Mouse (Mus musculus): ENCODE measurements around the gene Vegfc. TPM values are rescaled to one million over a fixed set of nuclear protein-coding genes. Genes with fewer than 3 reads are reported as not detected.

Gene Vegfc
- 2.5 and 3.4 TPM in 2 replicates for polyA plus RNA-seq (2015; fragmentation: Nextera tagmentation; extraction: Ambion mirVana)

DNA sequence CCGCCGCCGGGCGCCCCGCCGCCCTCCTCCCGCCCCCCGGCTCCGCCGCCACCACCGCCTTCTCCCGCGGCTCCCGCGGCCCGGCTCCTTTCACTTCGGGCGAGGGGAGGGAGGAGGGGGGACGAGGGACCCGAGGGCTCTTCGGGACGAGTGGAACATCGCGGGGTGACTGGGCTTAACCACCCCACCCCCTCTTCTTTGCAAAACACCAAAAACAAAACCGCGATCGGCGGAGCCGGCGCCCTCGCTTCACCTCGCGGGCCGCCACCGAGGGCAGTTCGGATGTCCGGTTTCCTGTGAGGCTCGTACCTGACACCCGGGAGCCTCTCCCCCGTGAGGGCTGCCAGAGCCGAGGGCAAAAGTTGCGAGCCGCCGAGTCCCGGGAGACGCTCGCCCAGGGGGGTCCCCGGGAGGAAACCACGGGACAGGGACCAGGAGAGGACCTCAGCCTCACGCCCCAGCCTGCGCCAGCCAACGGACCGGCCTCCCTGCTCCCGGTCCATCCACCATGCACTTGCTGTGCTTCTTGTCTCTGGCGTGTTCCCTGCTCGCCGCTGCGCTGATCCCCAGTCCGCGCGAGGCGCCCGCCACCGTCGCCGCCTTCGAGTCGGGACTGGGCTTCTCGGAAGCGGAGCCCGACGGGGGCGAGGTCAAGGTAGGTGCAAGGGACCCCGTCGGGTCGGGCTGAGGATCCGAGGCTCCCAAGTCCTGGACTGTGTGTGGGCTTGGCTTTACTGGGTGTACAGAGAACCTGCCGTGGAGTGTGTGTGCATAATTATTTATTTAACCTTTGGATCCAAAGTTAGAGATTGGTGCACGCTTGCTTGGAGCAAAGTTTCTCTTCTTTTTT, at the start of gene Vegfc:
Gene Vegfc (plus strand): TSS at position 336 of the 850 bp plus-strand sequence.
- Histone ChIP-seq H3K4me3 (peak within 1 kb of the TSS; percentile 79), H3K4me2 (peak within 1 kb of the TSS; percentile 85), H3K27ac (peak within 1 kb of the TSS; percentile 78), H3K9ac (peak within 1 kb of the TSS; percentile 86), H3K36me3 (no peaks in the 10 kb centered on the region), H3K4me1 (replicated peaks) (peaks cover 8% of the 10 kb centered on the region), H3K9me3 (no peaks in the 10 kb centered on the region), H3K27me3 (0 out of 2 replicates have a peak, but pooled peaks cover 7% of the 10 kb centered on the region)
- ATAC-seq (ENCODE audit: low FRiP score), result peak; percentile 90
- under 1% methylated on average over 53 of the region's 79 CpGs for WGBS

DNA sequence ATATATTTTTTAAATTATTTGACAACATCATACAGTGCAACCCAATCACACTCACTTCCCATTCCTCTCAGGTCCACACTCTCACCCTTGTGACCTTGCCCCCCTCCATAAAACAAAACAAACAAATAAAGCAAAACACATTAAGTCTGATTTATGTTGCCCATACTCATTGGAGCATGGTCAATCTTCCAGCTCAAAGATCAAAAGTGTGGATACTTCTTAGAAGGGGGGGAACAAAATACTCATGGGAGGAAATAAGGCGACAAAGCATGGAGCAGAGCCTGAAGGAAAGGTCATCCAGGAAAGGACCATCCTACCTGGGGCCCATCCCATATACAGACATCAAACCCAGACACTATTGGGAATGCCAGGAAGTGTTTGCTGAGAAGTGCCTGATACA, 42.8 kb upstream of the Vegfc start:
- Histone ChIP-seq H3K4me2 (no peak overlapping the region), H3K4me1 (replicated peaks) (no peaks in the 10 kb centered on the region), H3K27me3 (no peaks in the 10 kb centered on the region), H3K27ac (no peak overlapping the region), H3K9ac (no peak overlapping the region), H3K36me3 (no peaks in the 10 kb centered on the region), H3K9me3 (no peaks in the 10 kb centered on the region), H3K4me3 (no peak overlapping the region)
- WGBS, result 95% methylated on average over 1 of the region's 1 CpGs
- ATAC-seq (ENCODE audit: low FRiP score), result no peak

DNA sequence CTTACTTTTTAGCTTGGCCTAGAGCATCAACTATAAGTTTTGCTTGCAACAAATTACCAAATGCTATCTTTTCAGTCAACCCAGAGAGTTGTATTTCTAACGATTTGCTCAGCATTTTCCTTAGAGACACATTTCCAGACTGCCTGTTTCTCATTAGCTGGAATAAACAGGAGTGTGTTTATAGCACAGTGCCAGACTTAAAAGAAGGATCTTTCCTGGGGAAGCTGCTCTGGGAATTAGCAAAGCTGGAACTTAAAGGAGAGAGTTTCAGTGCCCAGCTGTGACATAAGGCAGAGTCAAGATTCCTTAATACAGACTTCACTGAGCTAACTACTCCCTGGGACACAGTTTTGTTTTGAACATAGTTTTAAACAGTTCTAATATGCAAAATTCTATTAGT, 34.8 kb upstream of the Vegfc start:
- Histone ChIP-seq H3K4me2 (no peak overlapping the region), H3K4me3 (no peak overlapping the region), H3K27ac (no peak overlapping the region), H3K4me1 (replicated peaks) (no peaks in the 10 kb centered on the region), H3K36me3 (no peaks in the 10 kb centered on the region), H3K27me3 (no peaks in the 10 kb centered on the region), H3K9me3 (no peaks in the 10 kb centered on the region), H3K9ac (no peak overlapping the region)
- no peak for ATAC-seq (ENCODE audit: low FRiP score)
- WGBS, result 67% methylated on average over 1 of the region's 1 CpGs

DNA sequence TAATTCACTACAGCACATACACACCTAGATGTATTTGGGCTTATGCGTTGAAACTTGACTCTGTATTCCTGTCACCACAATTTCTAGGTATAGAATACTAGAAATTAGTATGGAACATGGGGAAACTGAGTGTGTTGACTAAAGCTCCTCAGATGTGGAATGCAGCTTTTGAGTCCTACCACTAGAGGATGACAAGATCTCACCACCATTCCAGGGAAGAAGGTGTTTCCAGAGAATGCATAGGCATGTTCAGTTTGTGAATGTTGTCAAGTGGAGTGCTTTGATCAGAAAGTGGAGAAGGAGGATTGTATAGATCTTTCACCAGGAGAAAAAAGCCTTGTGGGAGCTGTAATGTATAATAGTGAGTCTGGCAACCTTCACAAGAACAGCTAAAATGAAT, 33.9 kb upstream of the Vegfc start:
- ATAC-seq (ENCODE audit: low FRiP score), result no peak
- no peaks in the 10 kb centered on the region for H3K36me3 ChIP-seq
- no peaks in the 10 kb centered on the region for H3K4me1 ChIP-seq (replicated peaks)
- H3K27ac ChIP-seq, result no peak overlapping the region
- no peak overlapping the region for H3K9ac ChIP-seq
- WGBS, result 89% methylated on average over 1 of the region's 1 CpGs
- no peak overlapping the region for H3K4me2 ChIP-seq
- no peak overlapping the region for H3K4me3 ChIP-seq
- H3K9me3 ChIP-seq, result no peaks in the 10 kb centered on the region
- no peaks in the 10 kb centered on the region for H3K27me3 ChIP-seq

DNA sequence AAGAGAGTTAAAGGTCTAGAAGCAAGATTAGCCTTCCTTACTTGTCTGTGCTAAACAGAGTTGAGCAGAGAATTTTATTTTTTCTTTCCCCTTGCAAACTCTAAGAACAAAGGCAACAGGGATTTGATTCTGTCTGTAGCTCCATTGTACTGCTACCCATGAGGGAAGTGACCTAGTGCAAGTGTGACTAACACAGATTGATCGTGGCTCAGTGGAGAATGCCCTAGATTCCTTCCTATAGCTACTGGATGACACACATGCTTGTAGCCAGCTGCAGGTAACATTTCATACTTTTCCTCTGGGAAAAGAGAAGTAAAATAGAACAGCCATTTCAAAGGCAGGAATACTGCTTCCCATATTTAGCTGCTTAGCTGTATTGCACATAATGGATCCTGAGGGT, 24.2 kb upstream of the Vegfc start:
- H3K4me1 ChIP-seq (replicated peaks), result no peaks in the 10 kb centered on the region
- H3K4me2 ChIP-seq, result no peak overlapping the region
- ATAC-seq (ENCODE audit: low FRiP score), result no peak
- WGBS, result 6% methylated on average over 1 of the region's 1 CpGs
- H3K9me3 ChIP-seq, result no peaks in the 10 kb centered on the region
- no peak overlapping the region for H3K4me3 ChIP-seq
- H3K9ac ChIP-seq, result no peak overlapping the region
- H3K27me3 ChIP-seq, result no peaks in the 10 kb centered on the region
- H3K36me3 ChIP-seq, result no peaks in the 10 kb centered on the region
- no peak overlapping the region for H3K27ac ChIP-seq

DNA sequence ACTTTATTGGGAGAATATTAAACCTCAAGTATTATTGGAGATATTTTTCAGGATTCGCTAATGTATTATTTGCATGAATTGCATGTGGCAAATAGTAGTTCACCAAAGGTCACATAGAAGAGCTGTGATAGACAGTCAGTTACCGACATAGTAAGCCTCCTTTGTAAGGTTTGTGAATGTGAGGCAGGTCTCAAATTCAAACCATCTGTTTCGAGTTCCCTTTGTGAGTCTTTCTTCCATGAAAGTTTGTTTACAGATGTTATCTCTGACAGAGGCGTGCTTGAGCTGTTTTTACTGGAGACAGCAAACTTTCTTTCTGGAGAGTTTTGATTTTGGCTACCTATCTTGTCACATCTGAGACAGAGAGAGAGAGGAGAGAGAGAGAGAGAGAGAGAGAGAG, 11.9 kb upstream of the Vegfc start:
- Histone ChIP-seq H3K9ac (no peak overlapping the region), H3K27me3 (no peaks in the 10 kb centered on the region), H3K4me3 (no peak overlapping the region), H3K4me2 (no peak overlapping the region), H3K27ac (no peak overlapping the region), H3K9me3 (no peaks in the 10 kb centered on the region), H3K4me1 (replicated peaks) (no peaks in the 10 kb centered on the region), H3K36me3 (no peaks in the 10 kb centered on the region)
- no peak for ATAC-seq (ENCODE audit: low FRiP score)
- 61% methylated on average over 4 of the region's 4 CpGs for WGBS

DNA sequence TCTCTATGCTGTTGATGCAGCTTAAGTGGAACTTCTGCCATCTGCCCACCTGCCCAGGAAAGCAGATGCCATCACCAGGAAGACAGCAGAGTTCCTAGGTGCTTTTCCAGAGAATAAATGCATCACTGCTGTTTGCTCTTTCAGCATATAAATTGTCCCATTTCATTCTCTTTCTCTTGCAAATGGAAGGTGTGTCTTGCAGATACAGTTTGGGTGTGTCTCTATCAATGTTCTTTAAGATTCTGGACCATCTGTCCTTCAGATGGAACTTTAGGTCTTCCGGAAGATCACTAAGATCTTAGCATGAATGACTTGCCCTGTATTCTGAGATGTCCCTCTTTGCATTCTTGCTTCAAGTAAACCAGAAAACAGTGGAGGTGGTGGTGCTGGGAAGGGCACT, 1.1 kb upstream of the Vegfc start:
- no peak; the same call in 1 of the 2 replicates for ATAC-seq (ENCODE audit: low FRiP score)
- Histone ChIP-seq H3K4me1 (replicated peaks) (peaks cover 8% of the 10 kb centered on the region), H3K36me3 (no peaks in the 10 kb centered on the region), H3K4me3 (peak overlapping the region; percentile 79), H3K9ac (no peak overlapping the region), H3K4me2 (peak overlapping the region; percentile 85), H3K27ac (no peak overlapping the region), H3K9me3 (no peaks in the 10 kb centered on the region), H3K27me3 (0 out of 2 replicates have a peak, but pooled peaks cover 7% of the 10 kb centered on the region)
- 43% methylated on average over 1 of the region's 1 CpGs for WGBS

DNA sequence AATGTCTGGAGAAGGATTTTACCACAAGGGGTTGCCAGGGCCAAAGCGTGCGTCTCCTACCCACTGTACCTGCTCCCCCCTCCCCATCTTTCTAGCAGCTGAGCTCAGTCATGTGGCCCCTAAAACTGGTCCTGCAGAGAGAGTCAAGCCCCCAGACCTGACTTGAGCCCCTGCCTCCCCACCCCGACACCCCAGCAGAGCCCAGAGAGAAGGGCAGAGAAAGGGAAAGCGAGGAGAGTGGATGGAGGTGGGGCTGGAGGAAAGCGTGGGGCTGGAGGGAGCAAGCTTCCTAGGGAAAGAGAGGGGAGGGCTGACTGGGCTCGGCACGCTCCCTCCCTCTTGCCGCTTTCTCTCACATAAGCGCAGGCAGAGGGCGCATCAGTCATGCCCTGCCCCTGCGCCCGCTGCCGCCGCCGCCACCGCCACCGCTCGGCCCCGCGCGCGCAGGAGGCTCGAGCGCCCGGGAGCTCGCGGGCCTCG, 575 bp upstream of the Vegfc start:
- ATAC-seq (ENCODE audit: low FRiP score), result peak; percentile 91
- H3K9me3 ChIP-seq, result no peaks in the 10 kb centered on the region
- WGBS, result 2% methylated on average over 25 of the region's 28 CpGs
- H3K27me3 ChIP-seq, result 0 out of 2 replicates have a peak, but pooled peaks cover 7% of the 10 kb centered on the region
- peak overlapping the region; percentile 85 for H3K4me2 ChIP-seq
- peaks cover 8% of the 10 kb centered on the region for H3K4me1 ChIP-seq (replicated peaks)
- H3K36me3 ChIP-seq, result no peaks in the 10 kb centered on the region
- H3K4me3 ChIP-seq, result peak overlapping the region; percentile 79
- H3K27ac ChIP-seq, result peak overlapping the region; percentile 78
- peak overlapping the region; percentile 86 for H3K9ac ChIP-seq

DNA sequence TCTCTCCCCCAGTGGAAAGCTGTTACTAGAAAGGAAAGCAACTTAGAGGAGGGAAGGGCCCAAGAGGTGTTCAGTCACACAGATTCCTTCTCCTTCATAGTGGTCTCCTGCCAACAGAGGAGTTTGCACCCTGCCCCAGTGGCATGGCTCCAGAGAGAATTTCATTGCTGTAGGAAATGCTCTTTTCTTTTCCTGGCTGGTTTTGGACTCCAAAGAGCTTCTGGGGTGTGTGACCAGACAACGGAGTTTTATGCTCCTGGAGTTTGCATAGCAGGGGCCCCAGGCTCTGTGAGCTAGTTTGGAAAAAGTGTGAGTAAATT, 675 bp downstream of the Vegfc start:
- Histone ChIP-seq H3K36me3 (no peaks in the 10 kb centered on the region), H3K4me2 (peak overlapping the region; percentile 85), H3K4me3 (peak overlapping the region; percentile 79), H3K9me3 (no peaks in the 10 kb centered on the region), H3K4me1 (replicated peaks) (peaks cover 8% of the 10 kb centered on the region), H3K27me3 (0 out of 2 replicates have a peak, but pooled peaks cover 7% of the 10 kb centered on the region), H3K9ac (peak overlapping the region; percentile 86), H3K27ac (peak overlapping the region; percentile 78; the same call in 1 of the 2 replicates)
- 4% methylated on average over 1 of the region's 1 CpGs for WGBS
- ATAC-seq (ENCODE audit: low FRiP score), result no peak

DNA sequence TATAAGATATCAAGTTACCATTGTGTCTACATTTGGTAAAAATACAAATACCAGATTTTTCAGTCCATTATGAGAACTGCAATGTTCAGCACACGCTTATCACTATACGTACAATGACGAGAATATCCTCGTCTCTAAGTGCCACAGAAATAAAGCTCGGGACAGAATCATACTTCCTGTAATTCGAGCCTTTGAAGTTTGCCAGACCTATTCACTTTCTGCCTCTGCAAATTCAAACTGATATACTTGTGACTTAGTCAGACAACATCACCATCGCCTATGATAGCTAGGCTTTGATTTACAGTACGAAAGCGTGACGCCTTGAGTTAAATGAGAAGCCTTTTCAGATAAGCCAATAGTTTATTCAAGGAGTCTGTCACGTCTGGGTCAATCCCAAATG, 1.6 kb downstream of the Vegfc start:
- no peak overlapping the region for H3K27ac ChIP-seq
- H3K9ac ChIP-seq, result no peak overlapping the region
- H3K4me3 ChIP-seq, result no peak overlapping the region
- no peaks in the 10 kb centered on the region for H3K9me3 ChIP-seq
- H3K4me1 ChIP-seq (replicated peaks), result peaks cover 8% of the 10 kb centered on the region
- 60% methylated on average over 11 of the region's 11 CpGs for WGBS
- H3K27me3 ChIP-seq, result 0 out of 2 replicates have a peak, but pooled peaks cover 7% of the 10 kb centered on the region
- H3K36me3 ChIP-seq, result no peaks in the 10 kb centered on the region
- no peak for ATAC-seq (ENCODE audit: low FRiP score)
- peak overlapping the region; percentile 23 for H3K4me2 ChIP-seq

DNA sequence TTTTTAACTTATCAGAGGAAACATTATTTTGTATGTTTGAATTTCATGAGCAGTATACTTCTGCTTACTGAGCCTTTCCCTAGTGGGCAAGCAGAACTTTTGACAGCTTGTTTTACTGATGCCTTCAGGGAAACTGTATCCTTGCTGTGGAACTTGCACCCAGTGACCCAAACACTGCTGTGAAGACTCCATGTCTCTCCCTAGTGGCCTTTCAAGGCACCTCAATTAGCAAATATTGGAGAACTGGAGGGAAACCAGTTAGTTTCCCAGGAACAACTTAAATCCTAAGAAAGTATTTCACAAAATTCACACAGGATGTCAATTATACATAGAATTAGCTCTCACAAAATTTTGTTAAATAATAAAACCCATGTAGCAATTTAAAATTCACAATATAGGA, 2.2 kb downstream of the Vegfc start:
- no peak overlapping the region for H3K9ac ChIP-seq
- no peak for ATAC-seq (ENCODE audit: low FRiP score)

DNA sequence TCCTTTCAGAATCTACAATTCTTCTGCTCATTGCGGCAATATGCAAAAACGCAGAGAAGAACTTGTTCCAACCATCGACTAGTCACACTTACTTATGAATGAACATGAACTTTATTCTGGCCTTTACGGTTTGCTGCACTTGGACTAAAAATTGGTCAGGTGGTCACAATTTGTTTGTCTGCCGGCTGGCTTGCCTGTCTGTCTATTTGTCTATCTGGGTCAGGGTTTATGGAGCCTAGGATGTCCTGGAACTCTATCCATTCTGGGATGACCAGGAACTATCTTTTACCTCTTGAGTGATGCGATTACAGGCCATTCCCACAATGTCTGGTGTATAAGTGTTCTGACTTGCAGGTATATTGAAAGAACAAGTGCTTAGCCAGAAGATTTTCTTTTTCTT, 8.5 kb downstream of the Vegfc start:
- 93% methylated on average over 6 of the region's 6 CpGs for WGBS
- no peak overlapping the region for H3K9ac ChIP-seq
- ATAC-seq (ENCODE audit: low FRiP score), result no peak
- H3K27ac ChIP-seq, result no peak overlapping the region
- H3K9me3 ChIP-seq, result no peaks in the 10 kb centered on the region
- no peak overlapping the region for H3K4me2 ChIP-seq
- no peak overlapping the region for H3K4me3 ChIP-seq
- H3K4me1 ChIP-seq (replicated peaks), result no peaks in the 10 kb centered on the region
- no peaks in the 10 kb centered on the region for H3K36me3 ChIP-seq
- no peaks in the 10 kb centered on the region for H3K27me3 ChIP-seq

More for the DNA sequence above, 2.2 kb downstream of the Vegfc start:
- Histone ChIP-seq H3K4me1 (replicated peaks) (peaks cover 8% of the 10 kb centered on the region), H3K4me3 (no peak overlapping the region), H3K36me3 (no peaks in the 10 kb centered on the region), H3K9me3 (no peaks in the 10 kb centered on the region), H3K4me2 (no peak overlapping the region), H3K27ac (no peak overlapping the region), H3K27me3 (0 out of 2 replicates have a peak, but pooled peaks cover 7% of the 10 kb centered on the region)

DNA sequence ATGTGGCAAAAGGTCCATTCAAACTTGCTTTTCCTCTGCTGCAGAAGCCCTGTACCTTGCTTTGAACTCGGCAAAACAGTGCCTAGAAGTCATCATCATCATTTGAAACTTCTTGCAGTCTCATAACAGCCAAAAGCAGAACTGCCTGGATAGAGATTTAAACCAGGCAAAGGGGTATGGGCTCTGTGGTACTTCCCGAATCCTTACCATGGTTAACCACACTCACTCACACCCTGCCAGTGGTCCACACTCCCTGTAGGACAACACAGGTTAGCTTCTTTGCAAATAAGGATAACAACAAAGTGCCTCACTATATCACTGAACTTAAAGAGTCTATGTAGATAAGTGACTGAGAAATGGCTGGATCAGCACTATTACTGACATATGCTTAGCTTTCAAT, 9.7 kb downstream of the Vegfc start:
- Histone ChIP-seq H3K9ac (no peak overlapping the region), H3K36me3 (no peaks in the 10 kb centered on the region), H3K9me3 (no peaks in the 10 kb centered on the region), H3K27ac (no peak overlapping the region), H3K4me3 (no peak overlapping the region), H3K27me3 (no peaks in the 10 kb centered on the region), H3K4me1 (replicated peaks) (no peaks in the 10 kb centered on the region), H3K4me2 (no peak overlapping the region)
- no peak for ATAC-seq (ENCODE audit: low FRiP score)
- WGBS, result 87% methylated on average over 2 of the region's 2 CpGs
